Mouse (Mus musculus) brain, embryonic 14.5 days (tissue): Measurements from ENCODE around the gene Gm7030.

Source experiments
- CTCF ChIP-seq: fragments of 200-500 bp; IDR thresholded peaks from 2 replicates; pipeline ENCODE4 v1.5.1; 2012; ENCODE audit warnings: inconsistent platforms, mild to moderate bottlenecking, moderate library complexity, borderline replicate concordance; ENCODE audit not compliant: insufficient read depth, insufficient read length; ENCODE audit errors: extremely low read depth
- POLR2A ChIP-seq: fragments of 200-500 bp; IDR thresholded peaks from 2 replicates; pipeline ENCODE4 v1.6.1; 2012; ENCODE audit warnings: mild to moderate bottlenecking, inconsistent platforms, borderline replicate concordance; ENCODE audit not compliant: poor library complexity, insufficient read depth, insufficient read length, severe bottlenecking; ENCODE audit errors: extremely low read depth

DNA sequence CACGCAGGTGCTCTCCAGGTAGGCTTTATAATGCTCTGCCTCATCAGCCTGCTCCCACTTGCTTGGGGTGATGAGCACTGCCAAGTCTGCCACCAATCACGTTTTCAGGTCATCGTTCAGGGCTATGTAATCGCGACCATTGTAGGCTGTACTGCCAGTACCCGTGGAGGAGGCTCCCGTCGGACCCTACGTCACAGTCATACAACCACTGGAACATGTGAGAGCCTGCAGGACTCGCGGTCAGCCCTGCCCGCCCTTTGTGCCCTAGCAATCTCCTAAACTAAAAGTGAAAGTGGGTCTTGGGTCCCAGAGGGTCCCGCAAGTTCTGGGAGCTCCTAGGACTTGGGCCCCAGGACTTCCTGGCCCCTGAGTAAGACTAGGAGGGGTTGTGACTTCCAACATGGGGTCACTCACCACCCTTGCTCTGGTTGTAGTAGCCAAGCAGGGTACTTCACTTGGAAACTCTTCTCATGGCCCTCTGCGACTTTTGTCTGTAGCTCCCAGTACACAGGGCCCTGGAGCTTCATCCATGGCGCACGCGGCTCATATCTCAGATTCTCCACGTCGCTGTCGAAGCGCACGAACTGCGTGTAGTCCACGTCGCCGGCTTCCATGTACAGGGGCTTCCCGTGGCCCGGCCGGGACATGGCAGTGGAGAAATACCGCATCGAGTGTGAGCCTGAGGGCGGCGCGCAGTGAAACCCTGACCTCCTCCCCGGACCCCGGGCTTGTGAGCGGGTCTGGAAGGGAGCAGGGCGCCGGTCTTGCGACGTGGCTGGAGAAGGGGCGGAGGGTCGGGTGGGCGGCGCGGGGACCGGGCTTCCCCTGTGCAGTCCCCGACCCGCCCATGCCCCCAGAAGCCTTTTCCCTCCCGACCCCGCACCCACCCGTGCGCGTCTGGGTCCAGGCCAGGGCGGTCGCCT is 32.2 kb upstream of the Gm7030 start:
- TF ChIP-seq CTCF, result no peak
- no peak for TF ChIP-seq POLR2A
